Mouse (Mus musculus): Measurements from ENCODE around the gene Palld. TPM values are rescaled to one million over a fixed set of nuclear protein-coding genes. Genes with fewer than 3 reads are reported as not detected.

The Palld gene
- total and polyA plus RNA-seq, 3 experiments: 0.87 to 7.1 (median 2.6) TPM

DNA sequence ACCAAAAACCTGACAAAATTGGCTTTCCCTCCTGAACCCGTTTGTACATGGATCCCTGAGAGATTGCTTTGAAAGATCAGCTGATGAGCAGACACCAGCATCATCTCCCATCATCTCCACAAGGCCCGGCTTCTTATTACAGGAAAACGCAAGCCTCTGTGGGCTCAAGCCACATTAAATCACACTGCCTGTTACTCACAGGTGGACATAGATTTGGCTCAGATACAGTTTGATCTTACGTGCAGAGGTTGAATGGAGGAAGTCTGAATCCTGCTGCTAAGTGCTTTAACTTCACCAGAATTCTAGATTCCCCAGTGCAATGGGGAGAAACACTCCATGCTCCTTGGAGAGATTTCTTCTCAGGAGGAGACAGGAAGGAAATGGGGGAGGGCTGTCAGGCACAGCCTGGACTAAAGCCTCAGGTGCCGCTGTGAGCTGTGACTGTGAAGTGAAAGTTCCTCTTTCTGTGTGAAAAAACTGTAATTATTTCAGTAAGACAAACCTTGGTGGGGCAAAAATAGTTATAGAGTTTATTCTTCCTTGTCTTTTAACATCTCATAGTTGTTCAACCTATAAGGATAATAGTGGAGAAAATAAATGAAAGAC lies 121.7 kb downstream of the Palld start:
- H3K9ac ChIP-seq (ENCODE audit: insufficient read depth, low read depth): no peak overlapping the region
- no peaks in the 10 kb centered on the region for H3K27me3 ChIP-seq (replicated peaks)
- H3K4me1 ChIP-seq (ENCODE audit: control insufficient read depth in 1 of 2, insufficient read depth in 2 of 2): peaks cover 0 to 14% of the 10 kb centered on the region in 2 experiments; a peak in 2 of 4 replicates
- H3K4me3 ChIP-seq (replicated peaks in 1 of 3; ENCODE audit: low read depth in 2 of 3, low read length in 2 of 3, poor library complexity in 1 of 3): no peak overlapping the region
- H3K4me2 ChIP-seq (ENCODE audit: insufficient read depth, low read depth, poor library complexity, severe bottlenecking): no peak overlapping the region; the same call in 1 of the 2 replicates
- H3K27ac ChIP-seq (ENCODE audit: insufficient read depth, low read depth): no peak overlapping the region
- H3K9me3 ChIP-seq (replicated peaks; ENCODE audit: low read length): no peaks in the 10 kb centered on the region
- H3K36me3 ChIP-seq (replicated peaks in 1 of 2; ENCODE audit: control insufficient read depth in 1 of 2, insufficient read depth in 1 of 2, low read length in 1 of 2): no peaks in the 10 kb centered on the region
- DNase-seq (ENCODE audit: extremely low read depth): peak; percentile 17
- TF ChIP-seq TCF12 (IDR thresholded peaks at IDR 0.05; ENCODE audit: low read depth, low read length): no peak
- TF ChIP-seq ZNF384 (IDR thresholded peaks at IDR 0.05; ENCODE audit: low read depth, low read length): peak; percentile 12; the same call in 1 of the 2 replicates
- peak; percentile 5; the same call in 1 of the 2 replicates for TF ChIP-seq BHLHE40 (IDR thresholded peaks at IDR 0.05; ENCODE audit: low read depth, low read length)
- in situ Hi-C loops (cut with MboI; ENCODE audit: low pct_ligation_motif_present, low pct_unique_long_range_greater_than_20kb, low sequenced_read_pairs): no loop called here
- H3K79me2 ChIP-seq (replicated peaks; ENCODE audit: control insufficient read depth, extremely low read depth, insufficient read depth, poor library complexity, severe bottlenecking): no peaks in the 10 kb centered on the region
- dilution Hi-C loops (cut with MboI; ENCODE audit: extremely low pct_ligation_motif_present, extremely low pct_unique_long_range_greater_than_20kb, low sequenced_read_pairs): no loop called here

DNA sequence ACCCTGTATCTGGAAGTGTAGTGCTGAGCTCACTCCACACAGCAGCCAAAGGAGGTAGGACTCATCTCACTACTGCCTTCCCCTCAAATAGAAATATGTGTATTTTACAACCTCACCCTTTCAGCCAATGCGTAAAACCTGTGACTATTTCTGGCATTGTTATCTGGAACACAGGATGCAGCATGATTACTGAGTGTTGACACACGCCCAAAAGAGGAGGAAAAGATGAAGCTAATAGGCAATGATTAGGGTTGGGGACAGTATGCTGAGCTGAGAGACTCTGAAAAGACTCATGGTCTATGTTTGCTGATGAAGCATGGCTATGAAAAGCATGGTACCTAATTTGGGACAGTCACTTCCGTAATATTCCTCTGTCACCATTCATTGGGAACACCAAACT lies 124.3 kb downstream of the Palld start:
- no peak overlapping the region for H3K4me2 ChIP-seq (ENCODE audit: insufficient read depth, low read depth, poor library complexity, severe bottlenecking)
- no peak for DNase-seq (ENCODE audit: extremely low read depth)
- H3K4me3 ChIP-seq (replicated peaks in 1 of 3; ENCODE audit: low read depth in 2 of 3, low read length in 2 of 3, poor library complexity in 1 of 3): no peak overlapping the region
- in situ Hi-C loops (cut with MboI; ENCODE audit: low pct_ligation_motif_present, low pct_unique_long_range_greater_than_20kb, low sequenced_read_pairs): no loop called here
- H3K79me2 ChIP-seq (replicated peaks; ENCODE audit: control insufficient read depth, extremely low read depth, insufficient read depth, poor library complexity, severe bottlenecking): no peaks in the 10 kb centered on the region
- dilution Hi-C loops (cut with MboI; ENCODE audit: extremely low pct_ligation_motif_present, extremely low pct_unique_long_range_greater_than_20kb, low sequenced_read_pairs): no loop called here
- no peaks in the 10 kb centered on the region for H3K27me3 ChIP-seq (replicated peaks)
- no peaks in the 10 kb centered on the region for H3K9me3 ChIP-seq (replicated peaks; ENCODE audit: low read length)
- no peak for TF ChIP-seq MAZ (IDR thresholded peaks at IDR 0.05; ENCODE audit: low read depth, low read length)
- no peak for TF ChIP-seq IRF4 (IDR thresholded peaks at IDR 0.05; ENCODE audit: low read depth, low read length)
- no peak for TF ChIP-seq TBP (conservative IDR thresholded peaks at IDR 0.05; ENCODE audit: low read depth, low read length)
- no peak for TF ChIP-seq GABPA (IDR thresholded peaks at IDR 0.05; ENCODE audit: insufficient replicate concordance, low read depth, low read length)
- no peak for TF ChIP-seq E2F4 (IDR thresholded peaks at IDR 0.05; ENCODE audit: insufficient replicate concordance, low read depth, low read length)
- TF ChIP-seq POLR2A (IDR thresholded peaks at IDR 0.05; ENCODE audit: low read depth, low read length): no peak
- TF ChIP-seq MEF2A (IDR thresholded peaks at IDR 0.05; ENCODE audit: borderline replicate concordance, low read depth, low read length): no peak
- no peak for TF ChIP-seq EP300 (IDR thresholded peaks at IDR 0.05; ENCODE audit: low read length)
- TF ChIP-seq TCF12 (IDR thresholded peaks at IDR 0.05; ENCODE audit: low read depth, low read length): no peak
- TF ChIP-seq PAX5 (IDR thresholded peaks at IDR 0.05; ENCODE audit: low read length): no peak
- TF ChIP-seq SIN3A (IDR thresholded peaks at IDR 0.05; ENCODE audit: low read length): no peak
- TF ChIP-seq POLR2AphosphoS2 (IDR thresholded peaks at IDR 0.05; ENCODE audit: low read depth, low read length): no peak
- TF ChIP-seq NELFE (IDR thresholded peaks at IDR 0.05; ENCODE audit: low read depth, low read length): no peak
- peaks cover 0 to 14% of the 10 kb centered on the region in 2 experiments; a peak in 2 of 4 replicates for H3K4me1 ChIP-seq (ENCODE audit: control insufficient read depth in 1 of 2, insufficient read depth in 2 of 2)
- no peaks in the 10 kb centered on the region for H3K36me3 ChIP-seq (replicated peaks in 1 of 2; ENCODE audit: control insufficient read depth in 1 of 2, insufficient read depth in 1 of 2, low read length in 1 of 2)
- H3K27ac ChIP-seq (ENCODE audit: insufficient read depth, low read depth): no peak overlapping the region
- H3K9ac ChIP-seq (ENCODE audit: insufficient read depth, low read depth): no peak overlapping the region
